Comparison of ENCODE assay signal across 16 mouse cellular contexts in genomic region chr11:97445596-97445995, GRCm38 (mm10). TPM values are rescaled to one million over a fixed set of nuclear protein-coding genes. Genes with fewer than 3 reads are reported as not detected.
DNase-seq lines count a peak whose midpoint lies in the region; ATAC-seq lines count a peak whose summit lies in the region.
"Had no signal": no experiment of that assay in that cellular context is flagged by ENCODE, and none has a peak within 500 bp of the region (broad histone marks: within the 10 kb centered on the region; RNA-seq: fewer than 3 reads in every experiment).

No protein-coding gene starts in this region.

- H3K4me1 ChIP-seq in heart, embryonic 13.5 days, result peaks cover 76% of the 10 kb centered on the region
- peaks cover 48% of the 10 kb centered on the region for H3K4me1 ChIP-seq in neural tube, embryonic 13.5 days (replicated peaks)
- peaks cover 41% of the 10 kb centered on the region for H3K4me1 ChIP-seq in neural tube, embryonic 15.5 days
- H3K4me1 ChIP-seq in limb, embryonic 10.5 days, result peaks cover 47% of the 10 kb centered on the region
- H3K4me1 ChIP-seq in midbrain, embryonic 16.5 days (ENCODE audit: control insufficient read depth, insufficient read depth, low read length), result peaks cover 21% of the 10 kb centered on the region
- peaks cover 35% of the 10 kb centered on the region for H3K4me1 ChIP-seq in intestine, embryonic 15.5 days (replicated peaks)

- no peak for ATAC-seq in heart, embryonic 13.5 days (ENCODE audit: extremely low read depth, insufficient number of reproducible peaks, low FRiP score, low TSS enrichment)
- no peak for ATAC-seq in neural tube, embryonic 13.5 days (ENCODE audit: low read depth)
- ATAC-seq in neural tube, embryonic 15.5 days (ENCODE audit: low FRiP score), result no peak
- no peak for ATAC-seq in midbrain, embryonic 16.5 days
- no peak for ATAC-seq in intestine, embryonic 15.5 days

- H3K4me2 ChIP-seq in heart, embryonic 13.5 days, result peak overlapping the region; percentile 86
- no peak overlapping the region for H3K4me2 ChIP-seq in neural tube, embryonic 13.5 days
- no peak overlapping the region for H3K4me2 ChIP-seq in neural tube, embryonic 15.5 days
- no peak overlapping the region for H3K4me2 ChIP-seq in midbrain, embryonic 16.5 days (ENCODE audit: low read length)
- H3K4me2 ChIP-seq in intestine, embryonic 15.5 days (replicated peaks), result no peak overlapping the region
- H3K4me2 ChIP-seq: stomach, embryonic 15.5 days had no signal

- peak overlapping the region; percentile 41 for H3K9ac ChIP-seq in heart, embryonic 13.5 days
- H3K9ac ChIP-seq in neural tube, embryonic 13.5 days, result 0 out of 2 replicates have a peak overlapping the region, but pooled peaks have one; percentile 2
- no peak overlapping the region for H3K9ac ChIP-seq in neural tube, embryonic 15.5 days (replicated peaks)
- no peak overlapping the region for H3K9ac ChIP-seq in midbrain, embryonic 16.5 days (ENCODE audit: low read depth, low read length)
- H3K9ac ChIP-seq in intestine, embryonic 15.5 days, result no peak overlapping the region
- H3K9ac ChIP-seq: stomach, embryonic 15.5 days had no signal

- DNase-seq in heart, adult 18-20 months, result no peak
- no peak for DNase-seq in limb, embryonic 10.5 days (ENCODE audit: low spot score)
- DNase-seq: adrenal gland, adult 8-10 months; cerebellum, postnatal 36 days; kidney, postnatal 25 days; right cerebral cortex, postnatal 25 days had no signal

- peak overlapping the region; percentile 25 for H3K4me3 ChIP-seq in heart, embryonic 13.5 days
- no peak overlapping the region for H3K4me3 ChIP-seq in neural tube, embryonic 13.5 days
- H3K4me3 ChIP-seq in neural tube, embryonic 15.5 days (replicated peaks), result no peak overlapping the region
- H3K4me3 ChIP-seq in limb, embryonic 10.5 days, result no peak overlapping the region
- no peak overlapping the region for H3K4me3 ChIP-seq in midbrain, embryonic 16.5 days (ENCODE audit: low read depth, low read length)
- no peak overlapping the region for H3K4me3 ChIP-seq in intestine, embryonic 15.5 days (replicated peaks)
- H3K4me3 ChIP-seq: stomach, embryonic 15.5 days had no signal

- 43% methylated on average over 6 of the region's 6 CpGs for WGBS in heart, embryonic 13.5 days
- 80% methylated on average over 6 of the region's 6 CpGs for WGBS in neural tube, embryonic 13.5 days
- WGBS in neural tube, embryonic 15.5 days, result 77% methylated on average over 6 of the region's 6 CpGs
- WGBS in limb, embryonic 10.5 days, result 84% methylated on average over 6 of the region's 6 CpGs
- WGBS in midbrain, embryonic 16.5 days, result 75% methylated on average over 6 of the region's 6 CpGs
- WGBS in intestine, embryonic 15.5 days, result 68% methylated on average over 6 of the region's 6 CpGs

- H3K9me3 ChIP-seq in heart, embryonic 13.5 days, result no peaks in the 10 kb centered on the region
- no peaks in the 10 kb centered on the region for H3K9me3 ChIP-seq in neural tube, embryonic 13.5 days
- H3K9me3 ChIP-seq in neural tube, embryonic 15.5 days (replicated peaks), result no peaks in the 10 kb centered on the region
- no peaks in the 10 kb centered on the region for H3K9me3 ChIP-seq in limb, embryonic 10.5 days (replicated peaks)
- H3K9me3 ChIP-seq in midbrain, embryonic 16.5 days (replicated peaks; ENCODE audit: control insufficient read depth, low read length, poor library complexity, severe bottlenecking), result no peaks in the 10 kb centered on the region
- H3K9me3 ChIP-seq in intestine, embryonic 15.5 days, result no peaks in the 10 kb centered on the region
- H3K9me3 ChIP-seq: stomach, embryonic 15.5 days had no signal

- H3K36me3 ChIP-seq in heart, embryonic 13.5 days, result peaks cover 70% of the 10 kb centered on the region
- peaks cover 26% of the 10 kb centered on the region for H3K36me3 ChIP-seq in neural tube, embryonic 13.5 days
- H3K36me3 ChIP-seq in neural tube, embryonic 15.5 days, result peaks cover 23% of the 10 kb centered on the region
- peaks cover 59% of the 10 kb centered on the region for H3K36me3 ChIP-seq in limb, embryonic 10.5 days
- 0 out of 2 replicates have a peak, but pooled peaks cover 2% of the 10 kb centered on the region for H3K36me3 ChIP-seq in midbrain, embryonic 16.5 days (ENCODE audit: control insufficient read depth, insufficient read depth, low read length)
- H3K36me3 ChIP-seq in intestine, embryonic 15.5 days, result peaks cover 20% of the 10 kb centered on the region; the same call in 1 of the 2 replicates

- H3K27ac ChIP-seq in heart, embryonic 13.5 days (replicated peaks), result peak overlapping the region; percentile 80
- no peak overlapping the region for H3K27ac ChIP-seq in neural tube, embryonic 13.5 days (replicated peaks)
- H3K27ac ChIP-seq in neural tube, embryonic 15.5 days (replicated peaks), result no peak overlapping the region
- peak overlapping the region; percentile 47; the same call in 1 of the 2 replicates for H3K27ac ChIP-seq in limb, embryonic 10.5 days
- H3K27ac ChIP-seq in midbrain, embryonic 16.5 days (ENCODE audit: low read length), result no peak overlapping the region
- H3K27ac ChIP-seq in intestine, embryonic 15.5 days, result no peak overlapping the region
- H3K27ac ChIP-seq: stomach, embryonic 15.5 days had no signal

- H3K27me3 ChIP-seq in heart, embryonic 13.5 days (replicated peaks), result no peaks in the 10 kb centered on the region
- H3K27me3 ChIP-seq in neural tube, embryonic 13.5 days, result peaks cover 27% of the 10 kb centered on the region
- H3K27me3 ChIP-seq in neural tube, embryonic 15.5 days (replicated peaks), result peaks cover 9% of the 10 kb centered on the region
- H3K27me3 ChIP-seq in limb, embryonic 10.5 days (ENCODE audit: low read depth, poor library complexity, severe bottlenecking), result peaks cover 13% of the 10 kb centered on the region
- peaks cover 3% of the 10 kb centered on the region; the same call in 1 of the 2 replicates for H3K27me3 ChIP-seq in midbrain, embryonic 16.5 days (ENCODE audit: control insufficient read depth, insufficient read depth, low read depth, low read length)
- H3K27me3 ChIP-seq in intestine, embryonic 15.5 days (replicated peaks), result 0 out of 2 replicates have a peak, but pooled peaks cover 3% of the 10 kb centered on the region
- H3K27me3 ChIP-seq: CH12.LX; stomach, embryonic 15.5 days had no signal

RNA-seq across cellular contexts. Expression of gene Arhgap23, which starts 30.3 kb away (rescaled TPM):
- polyA plus RNA-seq in heart, embryonic 13.5 days (2015; fragmentation: Nextera tagmentation; extraction: Ambion mirVana), result 6.6 and 6.9 TPM in 2 replicates
- 10 to 100 TPM; 12.5 to 13.5 TPM for total RNA-seq in heart, adult 18-20 months (2021)
- 6.8 and 7.4 TPM in 2 replicates for polyA plus RNA-seq in neural tube, embryonic 13.5 days (2015; fragmentation: Nextera tagmentation; extraction: Ambion mirVana)
- polyA plus RNA-seq in neural tube, embryonic 15.5 days (2015; fragmentation: Nextera tagmentation; extraction: Ambion mirVana), result 8.0 and 9.2 TPM in 2 replicates
- 3.5 and 3.9 TPM in 2 replicates for polyA plus RNA-seq in limb, embryonic 10.5 days (2016; fragmentation: Nextera tagmentation; extraction: Ambion mirVana)
- 8.6 and 9.6 TPM in 2 replicates for polyA plus RNA-seq in midbrain, embryonic 16.5 days (2015; fragmentation: Nextera tagmentation; extraction: Ambion mirVana)
- 4.2 and 4.6 TPM in 2 replicates for polyA plus RNA-seq in intestine, embryonic 15.5 days (2015; fragmentation: Nextera tagmentation; extraction: Ambion mirVana)

RNA-seq across cellular contexts. Expression of gene 4933428G20Rik, which starts 54.5 kb away (rescaled TPM):
- 0.84 and 1.5 TPM in 2 replicates for polyA plus RNA-seq in heart, embryonic 13.5 days (2015; fragmentation: Nextera tagmentation; extraction: Ambion mirVana)
- total RNA-seq in heart, adult 18-20 months (2021), result not detected
- 0.81 and 1.1 TPM in 2 replicates for polyA plus RNA-seq in neural tube, embryonic 13.5 days (2015; fragmentation: Nextera tagmentation; extraction: Ambion mirVana)
- polyA plus RNA-seq in neural tube, embryonic 15.5 days (2015; fragmentation: Nextera tagmentation; extraction: Ambion mirVana), result 1.2 and 1.4 TPM in 2 replicates
- 0.49 and 0.54 TPM in 2 replicates for polyA plus RNA-seq in limb, embryonic 10.5 days (2016; fragmentation: Nextera tagmentation; extraction: Ambion mirVana)
- polyA plus RNA-seq in midbrain, embryonic 16.5 days (2015; fragmentation: Nextera tagmentation; extraction: Ambion mirVana), result 1.2 and 1.3 TPM in 2 replicates
- 0.47 and 0.55 TPM in 2 replicates for polyA plus RNA-seq in intestine, embryonic 15.5 days (2015; fragmentation: Nextera tagmentation; extraction: Ambion mirVana)
- total RNA-seq: granulocyte monocyte progenitor cell, adult 5-6 weeks; monocyte, adult 5-6 weeks had no signal
- polyA plus RNA-seq: limb, embryonic 11.5 days had no signal

Comparison
In these comparisons a context has a peak if more than half of its experiments do, and no peak if none do; other contexts are left out.
1. H3K9ac ChIP-seq: peak in heart, embryonic 13.5 days (single experiment) and neural tube, embryonic 13.5 days (single experiment); none in neural tube, embryonic 15.5 days (single experiment), midbrain, embryonic 16.5 days (single experiment) and intestine, embryonic 15.5 days (single experiment).
2. H3K27ac ChIP-seq: peak in heart, embryonic 13.5 days (single experiment) and limb, embryonic 10.5 days (single experiment); none in neural tube, embryonic 13.5 days (single experiment), neural tube, embryonic 15.5 days (single experiment), midbrain, embryonic 16.5 days (single experiment) and intestine, embryonic 15.5 days (single experiment).